Mouse (Mus musculus) hindbrain, embryonic 16.5 days (tissue): ENCODE data around the gene Pkn1. TPM values are rescaled to one million over a fixed set of nuclear protein-coding genes. Genes with fewer than 3 reads are reported as not detected.

Experiments
- ATAC-seq: fragments of 200-750 bp; cut with Nextera tagmentation; 2 replicates; pipeline ENCODE4 v1.8.0; 2017; ENCODE audit warnings: moderate TSS enrichment, moderate library complexity
- H3K27ac ChIP-seq: fragments of 300-500 bp; sonication (generic); 2 replicates; pipeline ENCODE4 v1.5.1; 2014; ENCODE audit warnings: low read depth, mild to moderate bottlenecking, control low read depth, low read length, moderate library complexity
- H3K27me3 ChIP-seq: fragments of 300-500 bp; sonication (generic); replicated peaks from 2 replicates; pipeline ENCODE4 v1.6.1; 2014; ENCODE audit warnings: low read length; ENCODE audit not compliant: control insufficient read depth, insufficient read depth
- H3K36me3 ChIP-seq: fragments of 300-500 bp; sonication (generic); 2 replicates; pipeline ENCODE4 v1.6.1; 2014; ENCODE audit warnings: mild to moderate bottlenecking, low read length, moderate library complexity, mixed read lengths; ENCODE audit not compliant: control insufficient read depth, insufficient read depth
- H3K4me1 ChIP-seq: fragments of 300-500 bp; sonication (generic); 2 replicates; pipeline ENCODE4 v1.6.1; 2014; ENCODE audit warnings: low read depth, low read length; ENCODE audit not compliant: control insufficient read depth, insufficient read depth
- H3K4me2 ChIP-seq: fragments of 300-500 bp; sonication (generic); 2 replicates; pipeline ENCODE4 v1.6.1; 2014; ENCODE audit warnings: mild to moderate bottlenecking, low read length, control low read depth, moderate library complexity
- H3K4me3 ChIP-seq: fragments of 300-500 bp; sonication (generic); 2 replicates; pipeline ENCODE4 v1.5.1; 2014; ENCODE audit warnings: mild to moderate bottlenecking, low read length, control low read depth, moderate library complexity
- H3K9ac ChIP-seq: fragments of 300-500 bp; sonication (generic); 2 replicates; pipeline ENCODE4 v1.6.1; 2014; ENCODE audit warnings: low read depth, mild to moderate bottlenecking, control low read depth, low read length, moderate library complexity
- H3K9me3 ChIP-seq: fragments of 300-500 bp; sonication (generic); 2 replicates; pipeline ENCODE4 v1.6.1; 2014; ENCODE audit warnings: mild to moderate bottlenecking, low read length, moderate library complexity; ENCODE audit not compliant: control insufficient read depth
- WGBS: fragments of 180-500 bp; shearing (Covaris S2); extraction: QIAGEN DNeasy Blood & Tissue Kit; methylation state at CpG from one replicate; pipeline ENCODE4 v1.1.7; 2014; 5-methylcytosine and 5-hydroxymethylcytosine counted together
- polyA plus RNA-seq: library from polyadenylated mRNA; unstranded; fragments of >200 nt; fragmentation: Nextera tagmentation; extraction: Ambion mirVana; gene quantifications from 2 replicates; pipeline ENCODE4 v1.2.1, GENCODE M21; 2015

Pkn1 gene
- polyA plus RNA-seq, 1 experiment from 2014 or later = 21.2 TPM

DNA sequence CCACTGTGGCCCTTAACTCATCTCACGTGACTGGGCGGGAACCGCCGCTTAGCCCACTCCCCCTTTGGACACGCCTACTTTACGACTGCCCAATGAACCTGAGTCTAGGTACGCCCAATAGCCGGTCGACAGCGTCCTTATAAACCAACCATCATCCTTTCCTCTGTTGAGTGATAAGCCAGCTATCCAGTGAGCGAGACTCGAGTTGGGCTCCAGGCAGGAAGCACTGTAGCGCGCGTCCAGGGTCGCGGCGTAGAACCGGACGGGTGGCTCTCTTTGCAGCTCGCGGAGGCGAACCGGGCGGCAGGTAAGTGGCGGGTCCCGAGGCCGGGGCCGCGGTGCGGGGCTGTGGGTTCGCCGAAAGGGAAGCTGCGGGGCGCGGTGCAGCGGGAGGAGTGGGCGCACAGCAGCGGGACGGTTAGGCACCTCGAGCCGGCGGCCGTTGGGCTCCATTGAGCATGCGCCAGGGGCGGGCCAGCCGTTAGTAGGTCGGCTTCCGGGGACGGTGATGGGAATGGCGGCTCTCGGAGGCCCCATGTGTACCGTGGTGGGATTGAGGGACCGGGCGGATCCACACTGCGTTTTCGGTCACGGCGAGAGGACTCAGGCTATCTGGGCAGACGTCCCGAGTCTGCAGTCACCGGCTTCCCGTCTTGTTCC, 16.2 kb upstream of the Pkn1 start, which contains the start of gene Ddx39:
Ddx39 (plus strand) TSS at position 147 of the 660 bp plus-strand sequence.
- Histone ChIP-seq H3K27ac (peak within 1 kb of the TSS; percentile 97), H3K4me1 (peaks cover 16% of the 10 kb centered on the region), H3K9ac (peak within 1 kb of the TSS; percentile 92), H3K4me3 (peak within 1 kb of the TSS; percentile 92), H3K4me2 (peak within 1 kb of the TSS; percentile 96), H3K36me3 (no peaks in the 10 kb centered on the region), H3K27me3 (no peaks in the 10 kb centered on the region; the same call in 1 of the 2 replicates), H3K9me3 (no peaks in the 10 kb centered on the region)
- WGBS = under 1% methylated on average over 59 of the region's 63 CpGs
- peak; percentile 100 for ATAC-seq

DNA sequence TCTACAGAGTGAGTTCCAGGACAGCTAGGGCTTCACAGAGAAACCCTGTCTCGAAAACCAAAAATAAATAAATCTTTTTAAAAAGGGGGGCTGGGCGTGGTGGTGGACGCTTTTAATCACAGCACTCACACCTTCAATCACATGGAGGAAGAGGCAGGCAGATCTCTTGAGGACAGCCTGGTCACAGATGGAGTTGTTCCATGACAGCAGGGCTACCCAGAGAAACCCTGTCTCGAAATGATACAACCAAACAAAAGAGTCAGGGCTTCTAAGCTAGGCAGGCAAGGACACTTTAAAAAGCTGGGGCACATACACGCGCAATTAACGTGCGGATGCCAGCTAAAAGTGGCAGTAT, 15.7 kb upstream of the Pkn1 start:
- 18% methylated on average over 8 of the region's 8 CpGs for WGBS
- H3K27ac ChIP-seq = peak overlapping the region; percentile 71
- ATAC-seq = no peak
- no peaks in the 10 kb centered on the region for H3K36me3 ChIP-seq
- peaks cover 16% of the 10 kb centered on the region for H3K4me1 ChIP-seq
- no peak overlapping the region for H3K9ac ChIP-seq
- peak overlapping the region; percentile 67 for H3K4me2 ChIP-seq
- H3K4me3 ChIP-seq = peak overlapping the region; percentile 92
- H3K27me3 ChIP-seq = no peaks in the 10 kb centered on the region; the same call in 1 of the 2 replicates
- H3K9me3 ChIP-seq = no peaks in the 10 kb centered on the region

DNA sequence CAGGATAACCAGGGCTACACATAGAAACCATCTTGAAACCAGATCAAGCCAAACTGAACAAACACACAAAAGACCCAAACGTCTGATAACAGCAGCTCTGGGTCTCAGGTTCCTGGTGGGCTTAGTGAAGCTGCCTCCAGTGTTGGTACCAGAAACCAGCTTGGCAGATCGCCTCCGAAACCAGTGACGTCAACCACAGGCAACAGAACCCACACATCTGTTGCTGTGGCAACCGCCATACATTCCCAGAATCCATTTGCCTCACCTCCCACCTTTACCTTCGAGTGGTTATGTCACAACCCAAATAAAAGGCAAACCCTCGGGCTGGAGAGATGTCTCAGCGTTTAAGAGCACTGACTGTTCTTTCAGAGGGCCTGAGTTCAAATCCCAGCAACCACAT, 8.6 kb upstream of the Pkn1 start:
- Histone ChIP-seq H3K36me3 (no peaks in the 10 kb centered on the region), H3K4me3 (no peak overlapping the region), H3K4me2 (no peak overlapping the region), H3K9me3 (no peaks in the 10 kb centered on the region), H3K4me1 (no peaks in the 10 kb centered on the region), H3K9ac (no peak overlapping the region), H3K27ac (no peak overlapping the region), H3K27me3 (no peaks in the 10 kb centered on the region)
- WGBS = 72% methylated on average over 8 of the region's 8 CpGs
- ATAC-seq = no peak

DNA sequence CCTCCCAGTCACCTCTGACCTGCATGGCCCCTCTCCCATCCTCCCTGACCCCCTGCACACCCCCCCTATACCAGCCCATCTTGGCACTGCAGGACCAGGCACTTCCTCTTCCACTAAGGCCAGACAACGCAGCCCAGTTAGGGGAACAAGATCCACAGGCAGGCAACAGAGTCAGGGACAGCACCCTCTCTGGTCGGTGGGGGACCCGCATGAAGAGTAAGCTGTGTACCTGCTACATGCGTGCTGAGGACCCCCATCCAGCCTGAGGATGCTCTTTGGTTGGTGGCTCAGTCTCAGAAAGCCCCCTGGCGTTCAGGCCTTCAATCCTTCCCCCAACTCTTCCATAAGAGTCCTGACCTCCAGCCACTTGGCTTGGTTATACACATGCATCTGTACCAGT, 7.4 kb upstream of the Pkn1 start:
- H3K4me3 ChIP-seq = no peak overlapping the region
- no peaks in the 10 kb centered on the region for H3K27me3 ChIP-seq
- no peak overlapping the region for H3K27ac ChIP-seq
- H3K4me2 ChIP-seq = no peak overlapping the region
- H3K9me3 ChIP-seq = no peaks in the 10 kb centered on the region
- no peaks in the 10 kb centered on the region for H3K36me3 ChIP-seq
- no peak for ATAC-seq
- H3K4me1 ChIP-seq = no peaks in the 10 kb centered on the region
- 78% methylated on average over 5 of the region's 5 CpGs for WGBS
- H3K9ac ChIP-seq = no peak overlapping the region

DNA sequence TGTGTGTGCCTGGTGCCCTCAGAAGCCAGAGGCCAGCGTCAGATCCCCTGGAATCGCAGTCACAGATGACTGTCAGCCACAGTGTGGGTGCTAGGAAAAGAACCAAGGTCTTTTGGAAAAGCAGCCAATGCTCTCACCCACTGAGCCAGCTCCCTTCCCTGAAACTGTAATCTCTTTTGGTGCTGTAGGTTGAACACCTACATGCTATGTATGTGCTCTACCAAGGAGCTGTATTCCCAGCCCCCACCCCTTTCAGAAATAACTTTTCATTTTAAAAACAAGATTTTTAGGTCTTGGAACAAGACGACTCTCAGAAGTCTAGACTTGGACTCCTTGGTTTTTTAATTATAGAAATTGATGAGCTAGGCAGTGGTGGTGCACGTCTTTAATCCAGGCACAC, 4.4 kb upstream of the Pkn1 start:
- Histone ChIP-seq H3K4me1 (peaks cover 8% of the 10 kb centered on the region), H3K9me3 (no peaks in the 10 kb centered on the region), H3K9ac (no peak overlapping the region), H3K4me3 (no peak overlapping the region), H3K27ac (no peak overlapping the region), H3K4me2 (no peak overlapping the region), H3K36me3 (no peaks in the 10 kb centered on the region), H3K27me3 (no peaks in the 10 kb centered on the region)
- 91% methylated on average over 4 of the region's 4 CpGs for WGBS
- no peak for ATAC-seq

GRCm38 (mm10) chr8:83700423-83701085, 1.6 kb upstream of the Pkn1 start:
- H3K36me3 ChIP-seq = no peaks in the 10 kb centered on the region
- H3K27ac ChIP-seq = no peak overlapping the region

DNA sequence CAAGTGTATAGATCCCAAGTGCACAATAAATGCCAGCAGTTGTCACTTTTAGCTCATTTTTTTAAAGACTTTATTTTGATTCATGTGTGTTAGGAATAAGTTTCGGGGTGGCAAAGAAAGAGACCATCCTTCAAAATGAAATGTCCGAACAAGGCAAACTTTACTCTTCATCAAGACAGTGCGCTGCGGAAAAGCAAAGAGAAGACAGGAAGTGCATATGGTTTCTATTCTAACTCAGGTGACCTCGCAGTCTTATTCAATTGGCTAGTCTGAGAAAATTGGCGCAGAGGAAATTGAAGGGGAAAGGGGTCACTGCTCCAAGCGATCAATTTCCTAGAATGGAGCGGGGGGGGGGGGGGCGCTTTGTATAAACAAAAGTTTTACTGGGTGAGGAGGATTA, 587 bp upstream of the Pkn1 start:
- Histone ChIP-seq H3K36me3 (no peaks in the 10 kb centered on the region), H3K4me2 (peak overlapping the region; percentile 93), H3K4me1 (peaks cover 21% of the 10 kb centered on the region), H3K27me3 (no peaks in the 10 kb centered on the region), H3K9me3 (no peaks in the 10 kb centered on the region), H3K4me3 (peak overlapping the region; percentile 93), H3K27ac (peak overlapping the region; percentile 83), H3K9ac (peak overlapping the region; percentile 99)
- WGBS = 48% methylated on average over 9 of the region's 9 CpGs
- ATAC-seq = no peak

More at GRCm38 (mm10) chr8:83700423-83701085, 1.6 kb upstream of the Pkn1 start:
- H3K4me2 ChIP-seq = no peak overlapping the region
- WGBS = 82% methylated on average over 9 of the region's 9 CpGs
- no peak overlapping the region for H3K4me3 ChIP-seq
- H3K9ac ChIP-seq = no peak overlapping the region
- H3K27me3 ChIP-seq = no peaks in the 10 kb centered on the region
- no peak for ATAC-seq
- H3K4me1 ChIP-seq = peaks cover 21% of the 10 kb centered on the region
- H3K9me3 ChIP-seq = no peaks in the 10 kb centered on the region

DNA sequence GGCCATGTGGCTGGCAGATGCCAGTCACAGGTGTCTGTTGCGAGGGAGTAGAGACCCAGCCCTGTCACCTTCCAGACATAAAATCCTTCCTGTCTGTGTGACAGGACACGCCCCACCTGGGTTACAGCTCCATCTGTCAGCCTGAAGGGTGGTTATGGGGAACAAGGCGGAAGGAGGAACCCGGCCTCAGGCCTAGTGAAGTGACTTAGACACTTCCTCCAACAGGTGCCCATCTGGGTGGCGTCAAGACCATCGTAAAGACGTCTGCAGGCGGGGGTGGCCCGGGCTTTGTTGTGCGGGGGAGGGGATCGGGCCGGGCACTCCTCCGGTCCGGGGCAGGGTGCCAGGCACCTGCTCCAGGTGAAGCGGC, 703 bp downstream of the Pkn1 start:
- H3K9me3 ChIP-seq = no peaks in the 10 kb centered on the region
- WGBS = 3% methylated on average over 15 of the region's 15 CpGs
- peak overlapping the region; percentile 93 for H3K4me2 ChIP-seq
- H3K36me3 ChIP-seq = no peaks in the 10 kb centered on the region
- peak overlapping the region; percentile 93 for H3K4me3 ChIP-seq
- peak; percentile 10; the same call in 1 of the 2 replicates for ATAC-seq
- peaks cover 21% of the 10 kb centered on the region for H3K4me1 ChIP-seq
- H3K9ac ChIP-seq = peak overlapping the region; percentile 99
- H3K27ac ChIP-seq = peak overlapping the region; percentile 83
- no peaks in the 10 kb centered on the region for H3K27me3 ChIP-seq

DNA sequence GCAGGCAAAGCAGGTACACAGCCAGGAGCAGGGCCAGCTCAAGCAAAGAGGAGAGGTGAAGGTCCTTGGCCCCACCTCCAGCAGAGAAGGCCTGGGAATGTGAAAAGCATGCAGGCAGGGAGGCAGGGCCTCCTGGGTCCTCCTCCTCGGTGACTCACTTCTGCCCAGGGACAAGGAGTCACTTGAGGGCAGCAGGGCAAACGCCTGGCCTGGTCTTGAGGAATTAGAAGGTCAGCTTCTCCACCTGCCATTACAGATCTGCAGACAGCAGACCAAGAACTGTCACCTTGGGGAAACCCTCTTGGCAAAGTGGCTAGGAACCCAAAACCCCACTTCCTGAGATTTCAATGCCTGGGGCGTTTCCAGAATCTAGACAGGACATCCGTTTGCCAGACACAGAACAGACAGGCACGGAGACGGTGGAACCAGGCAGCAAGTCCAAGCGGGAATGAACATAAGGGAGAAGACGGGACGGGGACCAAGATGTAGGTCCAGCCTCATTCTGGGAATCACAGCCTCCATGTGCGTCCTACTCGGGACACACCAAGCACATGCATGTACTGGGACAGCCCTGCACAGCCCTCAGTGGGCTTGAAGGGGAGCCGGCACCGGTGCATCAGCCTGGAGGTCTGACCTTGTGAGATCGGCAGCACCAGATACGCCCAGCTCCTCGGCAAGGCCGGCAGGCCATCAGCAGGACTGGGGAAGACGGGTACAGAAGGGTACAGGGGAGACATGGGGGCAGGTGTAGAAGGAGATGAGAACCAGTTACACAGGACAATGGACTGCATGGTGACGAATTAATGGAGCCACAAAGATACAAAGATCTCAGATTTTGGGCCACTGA, 1.4 kb downstream of the Pkn1 start:
- peak overlapping the region; percentile 99 for H3K9ac ChIP-seq
- 55% methylated on average over 19 of the region's 19 CpGs for WGBS
- ATAC-seq = no peak
- H3K36me3 ChIP-seq = peaks cover under 1% of the 10 kb centered on the region; the same call in 1 of the 2 replicates
- peak overlapping the region; percentile 93 for H3K4me2 ChIP-seq
- H3K4me1 ChIP-seq = peaks cover 21% of the 10 kb centered on the region
- peak overlapping the region; percentile 93 for H3K4me3 ChIP-seq
- no peaks in the 10 kb centered on the region for H3K9me3 ChIP-seq
- H3K27ac ChIP-seq = no peak overlapping the region; the same call in 1 of the 2 replicates
- H3K27me3 ChIP-seq = no peaks in the 10 kb centered on the region
